Mouse (Mus musculus): Measurements from ENCODE around the gene Kcnh1. TPM values are rescaled to one million over a fixed set of nuclear protein-coding genes. Genes with fewer than 3 reads are reported as not detected.

Kcnh1 gene
- polyA plus RNA-seq, 1 experiment from 2014 or later, result not detected

- no peak for ATAC-seq (ENCODE audit: insufficient read depth)
- no peaks in the 10 kb centered on the region for H3K9me3 ChIP-seq (replicated peaks)
- 52% methylated on average over 7 of the region's 7 CpGs for WGBS (ENCODE audit: insufficient replicate concordance)
- no peak overlapping the region for H3K4me2 ChIP-seq
- H3K4me1 ChIP-seq (replicated peaks), result no peaks in the 10 kb centered on the region
- H3K4me3 ChIP-seq (replicated peaks), result no peak overlapping the region
- no peaks in the 10 kb centered on the region for H3K27me3 ChIP-seq
- H3K9ac ChIP-seq, result no peak overlapping the region
- H3K36me3 ChIP-seq (replicated peaks), result no peaks in the 10 kb centered on the region
- no peak overlapping the region for H3K27ac ChIP-seq (replicated peaks)
Observed at GRCm38 (mm10) chr1:192444658-192445447, 254.3 kb downstream of the Kcnh1 start.

- no peaks in the 10 kb centered on the region for H3K36me3 ChIP-seq (replicated peaks)
- no peaks in the 10 kb centered on the region for H3K27me3 ChIP-seq
- H3K9ac ChIP-seq, result no peak overlapping the region
- no peaks in the 10 kb centered on the region for H3K4me1 ChIP-seq (replicated peaks)
- no peak overlapping the region for H3K4me2 ChIP-seq
- WGBS (ENCODE audit: insufficient replicate concordance), result 34% methylated on average over 5 of the region's 5 CpGs
- no peak overlapping the region for H3K4me3 ChIP-seq (replicated peaks)
- no peaks in the 10 kb centered on the region for H3K9me3 ChIP-seq (replicated peaks)
- no peak overlapping the region for H3K27ac ChIP-seq (replicated peaks)
- ATAC-seq (ENCODE audit: insufficient read depth), result no peak
Observed at GRCm38 (mm10) chr1:192446158-192446557, 255.6 kb downstream of the Kcnh1 start.

- Histone ChIP-seq H3K27me3 (no peaks in the 10 kb centered on the region), H3K36me3 (replicated peaks) (no peaks in the 10 kb centered on the region), H3K9ac (no peak overlapping the region), H3K27ac (replicated peaks) (no peak overlapping the region), H3K4me2 (no peak overlapping the region), H3K4me3 (replicated peaks) (no peak overlapping the region), H3K4me1 (replicated peaks) (no peaks in the 10 kb centered on the region), H3K9me3 (replicated peaks) (no peaks in the 10 kb centered on the region)
- no peak for ATAC-seq (ENCODE audit: insufficient read depth)
- 26% methylated on average over 2 of the region's 2 CpGs for WGBS (ENCODE audit: insufficient replicate concordance)
Observed at GRCm38 (mm10) chr1:192447666-192448065, 257.1 kb downstream of the Kcnh1 start.

- Histone ChIP-seq H3K9me3 (replicated peaks) (no peaks in the 10 kb centered on the region), H3K4me1 (replicated peaks) (no peaks in the 10 kb centered on the region), H3K9ac (no peak overlapping the region), H3K4me3 (replicated peaks) (no peak overlapping the region), H3K36me3 (replicated peaks) (no peaks in the 10 kb centered on the region), H3K27ac (replicated peaks) (no peak overlapping the region), H3K4me2 (no peak overlapping the region), H3K27me3 (no peaks in the 10 kb centered on the region)
- 54% methylated on average over 1 of the region's 1 CpGs for WGBS (ENCODE audit: insufficient replicate concordance)
- no peak for ATAC-seq (ENCODE audit: insufficient read depth)
Observed at GRCm38 (mm10) chr1:192448512-192448911, 257.9 kb downstream of the Kcnh1 start.

GRCm38 (mm10) chr1:192449572-192450351 is 259.2 kb downstream of the Kcnh1 start:
- Histone ChIP-seq H3K36me3 (replicated peaks) (no peaks in the 10 kb centered on the region), H3K9me3 (replicated peaks) (no peaks in the 10 kb centered on the region), H3K27me3 (no peaks in the 10 kb centered on the region), H3K27ac (replicated peaks) (no peak overlapping the region), H3K4me3 (replicated peaks) (no peak overlapping the region), H3K9ac (no peak overlapping the region), H3K4me1 (replicated peaks) (no peaks in the 10 kb centered on the region), H3K4me2 (no peak overlapping the region)
- no peak for ATAC-seq (ENCODE audit: insufficient read depth)
- WGBS (ENCODE audit: insufficient replicate concordance), result 38% methylated on average over 4 of the region's 4 CpGs

GRCm38 (mm10) chr1:192450425-192450824 is 259.9 kb downstream of the Kcnh1 start:
- no peak overlapping the region for H3K4me3 ChIP-seq (replicated peaks)
- H3K9ac ChIP-seq, result no peak overlapping the region
- no peaks in the 10 kb centered on the region for H3K9me3 ChIP-seq (replicated peaks)
- ATAC-seq (ENCODE audit: insufficient read depth), result no peak
- H3K27me3 ChIP-seq, result no peaks in the 10 kb centered on the region
- H3K36me3 ChIP-seq (replicated peaks), result no peaks in the 10 kb centered on the region
- H3K27ac ChIP-seq (replicated peaks), result no peak overlapping the region
- H3K4me2 ChIP-seq, result no peak overlapping the region
- H3K4me1 ChIP-seq (replicated peaks), result no peaks in the 10 kb centered on the region

GRCm38 (mm10) chr1:192451722-192452121 is 261.1 kb downstream of the Kcnh1 start:
- 37% methylated on average over 4 of the region's 4 CpGs for WGBS (ENCODE audit: insufficient replicate concordance)
- ATAC-seq (ENCODE audit: insufficient read depth), result no peak

GRCm38 (mm10) chr1:192454501-192454900 is 263.9 kb downstream of the Kcnh1 start:
- 43% methylated on average over 1 of the region's 1 CpGs for WGBS (ENCODE audit: insufficient replicate concordance)
- Histone ChIP-seq H3K9me3 (replicated peaks) (no peaks in the 10 kb centered on the region), H3K36me3 (replicated peaks) (no peaks in the 10 kb centered on the region), H3K4me3 (replicated peaks) (no peak overlapping the region), H3K4me1 (replicated peaks) (no peaks in the 10 kb centered on the region), H3K9ac (no peak overlapping the region), H3K27ac (replicated peaks) (no peak overlapping the region), H3K27me3 (no peaks in the 10 kb centered on the region), H3K4me2 (no peak overlapping the region)
- ATAC-seq (ENCODE audit: insufficient read depth), result no peak

More at GRCm38 (mm10) chr1:192451722-192452121, 261.1 kb downstream of the Kcnh1 start:
- Histone ChIP-seq H3K9me3 (replicated peaks) (no peaks in the 10 kb centered on the region), H3K4me2 (no peak overlapping the region), H3K27ac (replicated peaks) (no peak overlapping the region), H3K4me3 (replicated peaks) (no peak overlapping the region), H3K27me3 (no peaks in the 10 kb centered on the region), H3K9ac (no peak overlapping the region), H3K36me3 (replicated peaks) (no peaks in the 10 kb centered on the region), H3K4me1 (replicated peaks) (no peaks in the 10 kb centered on the region)

GRCm38 (mm10) chr1:192454981-192455380 is 264.4 kb downstream of the Kcnh1 start:
- ATAC-seq (ENCODE audit: insufficient read depth), result no peak
- no peaks in the 10 kb centered on the region for H3K4me1 ChIP-seq (replicated peaks)
- H3K9me3 ChIP-seq (replicated peaks), result no peaks in the 10 kb centered on the region
- H3K4me3 ChIP-seq (replicated peaks), result no peak overlapping the region
- WGBS (ENCODE audit: insufficient replicate concordance), result 42% methylated on average over 4 of the region's 4 CpGs
- H3K4me2 ChIP-seq, result no peak overlapping the region
- H3K9ac ChIP-seq, result no peak overlapping the region
- no peaks in the 10 kb centered on the region for H3K36me3 ChIP-seq (replicated peaks)
- H3K27ac ChIP-seq (replicated peaks), result no peak overlapping the region
- H3K27me3 ChIP-seq, result no peaks in the 10 kb centered on the region

GRCm38 (mm10) chr1:192457037-192457436 is 266.5 kb downstream of the Kcnh1 start:
- no peak overlapping the region for H3K27ac ChIP-seq (replicated peaks)
- no peaks in the 10 kb centered on the region for H3K4me1 ChIP-seq (replicated peaks)
- no peaks in the 10 kb centered on the region for H3K27me3 ChIP-seq
- no peak overlapping the region for H3K9ac ChIP-seq
- H3K4me2 ChIP-seq, result no peak overlapping the region
- ATAC-seq (ENCODE audit: insufficient read depth), result no peak
- WGBS (ENCODE audit: insufficient replicate concordance), result 33% methylated on average over 3 of the region's 3 CpGs
- no peaks in the 10 kb centered on the region for H3K9me3 ChIP-seq (replicated peaks)
- no peaks in the 10 kb centered on the region for H3K36me3 ChIP-seq (replicated peaks)
- no peak overlapping the region for H3K4me3 ChIP-seq (replicated peaks)

- ATAC-seq (ENCODE audit: insufficient read depth), result no peak
- H3K27ac ChIP-seq (replicated peaks), result no peak overlapping the region
- no peak overlapping the region for H3K9ac ChIP-seq
- H3K4me3 ChIP-seq (replicated peaks), result no peak overlapping the region
- H3K4me2 ChIP-seq, result no peak overlapping the region
- H3K36me3 ChIP-seq (replicated peaks), result no peaks in the 10 kb centered on the region
- no peaks in the 10 kb centered on the region for H3K27me3 ChIP-seq
- WGBS (ENCODE audit: insufficient replicate concordance), result 57% methylated on average over 6 of the region's 6 CpGs
- H3K4me1 ChIP-seq (replicated peaks), result no peaks in the 10 kb centered on the region
- no peaks in the 10 kb centered on the region for H3K9me3 ChIP-seq (replicated peaks)
Observed at GRCm38 (mm10) chr1:192457526-192458206, 267.1 kb downstream of the Kcnh1 start.

All from liver, embryonic 15.5 days (tissue).